Mouse (Mus musculus): Measurements from ENCODE around the gene Gclm.

The Gclm gene

DNA sequence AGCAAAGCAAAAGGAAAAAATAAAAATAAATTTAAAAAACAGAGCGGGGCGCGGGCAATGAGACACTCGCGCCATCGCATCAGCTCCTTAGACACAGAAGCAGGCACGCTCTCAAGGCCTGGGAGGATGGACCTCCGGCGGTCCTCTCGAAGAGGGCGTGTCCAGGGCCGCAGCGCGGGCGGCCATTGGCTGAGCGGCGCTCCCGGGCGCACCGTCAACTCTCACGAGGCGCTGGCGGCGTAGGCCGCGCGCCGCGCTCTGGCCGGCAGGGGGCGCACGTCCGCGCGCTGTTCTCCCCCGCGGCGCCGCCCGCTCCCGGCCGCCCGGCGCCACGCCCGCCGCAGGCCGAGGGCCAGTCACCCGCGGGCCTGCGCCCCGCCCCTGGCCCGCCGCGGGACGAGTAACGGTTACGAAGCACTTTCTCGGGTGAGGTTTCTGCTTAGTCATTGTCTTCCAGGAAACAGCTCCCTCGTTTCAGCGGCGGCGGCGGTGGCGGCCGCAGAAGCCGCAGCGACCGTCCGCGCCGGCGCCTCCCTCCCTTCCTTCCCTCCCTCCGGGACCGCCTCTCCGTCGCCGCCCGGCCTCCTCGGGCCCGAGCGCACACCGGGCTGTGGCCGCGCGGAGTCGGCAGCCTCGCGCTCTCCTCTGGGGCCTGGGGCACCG is at the start of gene Gclm:
TSS of gene Gclm (plus strand) at position 343 of the 663 bp plus-strand sequence.
- ATAC-seq (ENCODE audit: insufficient number of reproducible peaks, low FRiP score, low TSS enrichment), result peak; percentile 97

DNA sequence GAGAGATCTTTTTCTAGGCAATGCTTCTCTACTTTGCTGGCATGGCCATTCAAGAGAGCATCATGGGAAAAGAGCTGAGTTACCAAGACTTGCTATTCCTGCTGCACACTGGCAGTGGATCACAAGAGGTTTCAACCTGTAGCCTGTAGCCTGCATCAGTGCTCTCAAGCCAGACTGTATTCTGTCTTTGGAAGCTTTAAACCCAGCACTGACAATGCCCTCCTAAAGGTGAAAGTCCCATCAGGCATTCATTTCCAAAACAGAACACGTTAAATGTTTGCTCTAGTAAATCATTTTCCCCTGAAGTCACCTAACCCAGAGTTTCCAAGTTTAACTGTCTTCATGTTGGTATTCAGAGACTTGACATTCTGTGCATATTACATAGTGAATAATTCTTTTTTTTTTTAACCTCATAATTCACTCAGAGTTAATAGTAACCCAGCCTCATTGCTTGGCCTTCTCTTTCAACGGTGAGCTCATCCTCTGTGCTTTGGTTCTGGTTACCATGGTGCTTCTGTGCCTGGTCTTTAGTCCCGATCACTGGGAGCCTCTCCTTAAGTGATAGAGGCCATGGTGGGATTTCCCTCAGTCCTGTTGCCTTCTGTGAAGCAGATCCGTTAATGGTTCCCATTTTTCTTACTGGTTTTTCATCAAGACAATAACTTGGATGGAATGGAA is 48.6 kb upstream of the Gclm start:
- ATAC-seq (ENCODE audit: insufficient number of reproducible peaks, low FRiP score, low TSS enrichment), result no peak

DNA sequence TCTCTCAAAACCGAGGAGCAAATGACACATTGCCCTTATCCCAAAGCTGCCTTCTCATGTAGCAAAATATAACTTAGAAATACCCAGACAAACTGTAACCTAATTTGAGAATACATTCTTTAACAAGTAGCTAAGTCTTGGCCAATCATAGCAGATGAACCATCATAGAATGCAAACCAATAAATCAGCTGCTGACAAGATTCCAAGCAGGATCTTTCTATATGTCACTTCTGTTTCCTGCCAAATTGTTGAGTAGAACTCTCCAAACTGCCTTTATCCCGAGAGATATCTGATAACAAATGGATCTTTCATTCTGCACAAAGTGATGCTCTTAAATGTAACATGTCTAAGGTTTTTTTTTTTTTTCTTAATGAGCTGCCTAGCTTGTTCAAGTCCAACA is 46.8 kb upstream of the Gclm start:
- ATAC-seq (ENCODE audit: insufficient number of reproducible peaks, low FRiP score, low TSS enrichment), result no peak

DNA sequence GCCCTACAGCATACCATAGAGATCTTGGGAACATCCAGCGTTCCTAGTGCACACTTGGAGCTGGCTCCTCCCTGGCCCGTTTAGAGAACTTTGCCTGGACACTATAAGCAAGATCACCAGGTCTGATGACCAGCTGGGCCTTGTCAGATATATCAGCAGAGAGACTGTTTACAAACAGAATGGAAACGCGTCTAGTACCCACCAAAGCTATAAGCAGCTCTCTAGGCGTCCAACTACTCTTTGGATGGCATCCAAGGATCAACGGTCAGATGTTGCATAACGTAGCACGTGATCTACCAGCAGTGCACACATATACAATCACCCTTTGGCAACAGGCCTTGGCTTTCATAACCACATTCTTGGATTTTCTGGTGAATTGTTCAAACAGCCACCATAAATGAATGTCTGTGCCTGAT is 46.4 kb upstream of the Gclm start:
- no peak for ATAC-seq (ENCODE audit: insufficient number of reproducible peaks, low FRiP score, low TSS enrichment)

DNA sequence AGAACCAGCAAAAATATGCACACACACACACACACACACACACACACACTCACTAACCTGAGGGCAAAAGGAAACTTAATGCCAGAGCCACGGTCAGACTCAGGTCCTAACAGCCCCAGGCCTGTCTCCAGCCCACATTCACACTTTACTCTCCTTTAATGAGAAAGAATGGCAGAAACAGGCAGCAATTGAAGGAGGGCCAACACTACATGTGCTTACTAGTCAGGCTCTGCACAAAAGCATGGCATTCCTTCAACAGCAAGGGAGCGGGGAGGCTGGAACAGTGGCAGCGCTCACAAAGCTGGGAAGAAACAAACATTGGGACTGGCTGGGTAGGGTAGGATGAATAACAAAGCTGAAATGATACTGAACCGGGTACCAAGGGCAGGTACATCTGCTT is 45.8 kb upstream of the Gclm start:
- no peak for ATAC-seq (ENCODE audit: insufficient number of reproducible peaks, low FRiP score, low TSS enrichment)

DNA sequence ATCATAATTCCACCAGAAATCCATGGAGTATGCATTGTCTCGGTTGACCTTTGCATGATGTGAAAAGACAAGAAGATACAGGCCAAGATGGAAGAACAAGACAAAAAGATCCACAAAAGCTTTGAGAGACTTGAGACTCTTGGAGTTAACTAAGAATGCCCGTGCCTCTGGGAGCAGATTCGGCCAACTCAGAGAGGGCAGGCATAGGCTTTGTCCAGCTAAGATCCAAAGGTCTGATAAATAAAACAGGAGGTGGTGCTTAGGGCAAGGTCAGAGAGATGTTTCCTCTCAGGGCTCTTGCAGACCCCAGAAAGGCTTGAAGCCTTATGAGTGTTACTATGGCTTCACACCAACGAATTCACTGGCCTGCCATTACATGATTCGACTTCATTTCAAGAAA is 45.3 kb upstream of the Gclm start:
- no peak for ATAC-seq (ENCODE audit: insufficient number of reproducible peaks, low FRiP score, low TSS enrichment)

DNA sequence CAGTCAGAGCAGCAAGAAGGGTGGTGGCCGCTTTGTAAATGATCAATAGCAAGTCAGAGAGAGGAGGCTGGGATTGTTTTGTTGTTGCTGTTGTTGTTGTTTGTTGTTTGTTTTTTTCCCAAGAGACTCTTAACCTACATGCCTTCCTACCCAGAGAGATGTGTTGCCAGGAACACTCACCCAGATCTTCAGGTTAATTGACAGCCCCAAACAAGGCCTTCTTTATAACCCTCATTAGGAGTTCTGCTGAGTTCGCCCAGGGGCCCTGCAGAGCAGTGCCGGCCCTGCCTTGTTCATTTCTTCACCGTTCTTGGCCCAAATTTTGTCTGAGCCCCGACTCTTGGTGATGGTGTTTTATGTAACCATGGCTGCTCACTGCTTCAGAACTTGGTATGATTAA is 44.9 kb upstream of the Gclm start:
- no peak for ATAC-seq (ENCODE audit: insufficient number of reproducible peaks, low FRiP score, low TSS enrichment)

DNA sequence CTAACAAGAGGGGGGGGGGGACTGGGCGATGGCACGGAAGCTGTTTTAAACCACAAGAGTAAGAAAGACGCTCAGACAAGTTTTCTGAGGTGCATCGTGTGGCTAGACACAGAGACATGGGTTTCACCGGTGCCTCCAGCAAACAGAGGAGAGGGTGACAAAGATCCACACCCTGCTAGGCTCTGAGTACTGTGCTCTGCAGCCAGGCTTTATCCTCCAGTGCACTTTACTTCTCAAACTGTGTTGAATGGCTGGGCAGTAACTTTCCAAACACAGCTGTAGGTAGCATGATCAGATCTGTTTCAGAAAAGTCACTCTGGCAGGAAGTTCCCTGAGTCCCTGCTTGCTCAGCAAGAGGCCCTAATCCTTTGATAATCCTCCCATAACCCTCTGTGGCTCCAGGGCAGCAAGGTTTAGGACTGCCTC is 43.0 kb upstream of the Gclm start:
- ATAC-seq (ENCODE audit: insufficient number of reproducible peaks, low FRiP score, low TSS enrichment), result no peak

DNA sequence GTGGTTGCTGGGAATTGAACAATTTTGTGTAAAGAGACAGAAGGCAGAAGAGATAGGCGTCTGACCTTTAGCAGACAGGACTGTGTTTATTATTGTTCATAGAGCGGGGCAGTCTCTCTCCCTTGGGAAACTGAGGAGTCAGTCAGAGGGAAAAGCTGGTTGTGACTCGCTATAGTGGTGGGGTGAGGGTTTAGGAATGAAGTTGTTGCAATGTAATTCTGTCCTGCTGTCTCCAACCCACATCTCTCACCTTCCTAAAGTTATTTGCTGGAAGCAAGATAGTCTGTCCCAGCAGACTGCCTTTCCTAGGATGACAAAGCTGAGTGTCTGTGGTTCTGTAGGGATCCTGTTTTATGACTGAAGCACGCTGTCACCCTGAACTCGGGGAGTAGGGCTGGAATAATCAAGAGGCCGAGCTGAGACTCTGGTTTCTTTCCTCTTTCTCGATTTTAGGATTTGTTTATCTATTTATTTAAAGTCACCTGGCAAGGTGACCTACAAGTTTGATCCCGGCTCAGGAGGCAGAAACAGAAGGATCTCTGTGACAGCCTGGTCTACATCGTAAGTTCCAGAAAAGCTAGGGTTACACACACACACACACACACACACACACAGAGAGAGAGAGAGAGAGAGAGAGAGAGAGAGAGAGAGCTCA is 41.6 kb upstream of the Gclm start:
- ATAC-seq (ENCODE audit: insufficient number of reproducible peaks, low FRiP score, low TSS enrichment), result no peak

DNA sequence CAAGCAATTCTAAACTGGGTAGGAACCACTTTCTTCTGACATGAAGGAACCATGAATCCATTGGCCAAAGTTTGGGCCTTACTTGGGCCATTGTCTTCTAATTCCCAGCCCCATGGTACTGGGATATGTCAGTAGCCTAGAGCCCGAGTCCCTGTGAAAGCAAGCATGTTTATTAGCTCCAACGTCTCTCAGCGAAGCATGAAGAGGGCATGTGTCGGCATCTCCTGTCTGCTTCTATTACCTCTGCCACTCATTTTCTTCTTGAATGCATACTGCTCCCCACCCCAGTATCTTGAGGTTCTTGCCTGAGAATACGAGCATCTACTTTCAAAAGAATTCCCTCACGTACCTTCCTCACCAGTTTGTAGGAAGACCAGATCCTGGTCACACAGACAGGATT is 39.6 kb upstream of the Gclm start:
- ATAC-seq (ENCODE audit: insufficient number of reproducible peaks, low FRiP score, low TSS enrichment), result peak; percentile 3; the same call in 1 of the 2 replicates

DNA sequence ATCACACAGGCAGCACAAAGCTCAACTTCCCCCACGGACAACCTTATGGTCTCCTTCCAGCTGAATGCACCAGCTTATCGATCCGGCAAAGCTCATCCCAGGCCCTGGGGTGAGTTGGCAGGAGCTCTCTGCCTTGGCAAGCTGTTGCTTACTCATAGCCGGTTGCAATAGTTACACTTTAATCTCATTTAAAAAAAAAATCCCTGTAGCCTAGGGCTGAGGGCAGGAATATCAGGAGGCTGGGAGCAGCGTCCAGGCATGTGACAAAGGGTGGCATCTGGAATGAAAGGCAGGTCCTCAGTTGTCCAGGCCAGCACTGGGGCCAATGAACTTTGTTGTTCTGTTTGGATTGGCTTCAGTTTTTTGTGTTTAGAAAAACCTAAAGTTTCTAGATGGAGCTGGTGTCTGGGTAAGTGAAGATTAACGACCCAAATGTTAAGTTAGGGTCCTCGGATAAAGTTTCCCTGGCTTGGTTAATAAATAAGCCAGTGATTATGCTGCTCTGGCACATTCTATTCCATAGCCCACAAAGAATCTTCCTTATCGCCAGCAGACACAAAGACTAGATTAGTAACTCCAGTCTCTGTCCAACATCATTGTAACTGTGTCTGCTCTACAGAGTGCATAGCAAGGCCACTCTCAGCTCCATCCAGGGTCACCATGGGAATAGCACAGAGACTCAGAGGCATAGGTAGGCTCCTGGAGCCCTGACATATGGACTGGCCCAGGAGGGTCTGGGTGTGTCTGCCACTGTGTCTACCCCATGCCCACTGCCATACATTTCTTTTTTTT is 38.9 kb upstream of the Gclm start:
- ATAC-seq (ENCODE audit: insufficient number of reproducible peaks, low FRiP score, low TSS enrichment), result peak; percentile 84

DNA sequence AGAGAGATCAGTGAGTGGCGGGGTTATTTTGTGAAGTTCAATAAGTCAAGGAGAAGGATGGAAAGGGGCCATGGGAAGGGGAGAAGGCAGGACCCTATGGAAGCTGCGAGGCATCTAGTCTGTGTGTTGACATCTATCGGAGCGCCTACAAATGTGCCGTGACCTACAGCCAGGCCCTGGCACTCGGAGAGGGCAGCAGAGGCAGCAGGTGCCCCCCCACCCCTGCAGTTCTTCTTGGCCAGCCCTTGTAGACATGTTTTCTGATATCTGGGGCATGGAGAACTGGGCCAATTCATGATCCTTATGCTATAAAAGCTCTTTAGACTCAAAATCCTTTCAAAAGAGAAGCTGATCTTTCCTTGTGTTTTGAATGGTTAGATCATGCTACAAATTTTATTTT is 37.6 kb upstream of the Gclm start:
- ATAC-seq (ENCODE audit: insufficient number of reproducible peaks, low FRiP score, low TSS enrichment), result peak; percentile 78

DNA sequence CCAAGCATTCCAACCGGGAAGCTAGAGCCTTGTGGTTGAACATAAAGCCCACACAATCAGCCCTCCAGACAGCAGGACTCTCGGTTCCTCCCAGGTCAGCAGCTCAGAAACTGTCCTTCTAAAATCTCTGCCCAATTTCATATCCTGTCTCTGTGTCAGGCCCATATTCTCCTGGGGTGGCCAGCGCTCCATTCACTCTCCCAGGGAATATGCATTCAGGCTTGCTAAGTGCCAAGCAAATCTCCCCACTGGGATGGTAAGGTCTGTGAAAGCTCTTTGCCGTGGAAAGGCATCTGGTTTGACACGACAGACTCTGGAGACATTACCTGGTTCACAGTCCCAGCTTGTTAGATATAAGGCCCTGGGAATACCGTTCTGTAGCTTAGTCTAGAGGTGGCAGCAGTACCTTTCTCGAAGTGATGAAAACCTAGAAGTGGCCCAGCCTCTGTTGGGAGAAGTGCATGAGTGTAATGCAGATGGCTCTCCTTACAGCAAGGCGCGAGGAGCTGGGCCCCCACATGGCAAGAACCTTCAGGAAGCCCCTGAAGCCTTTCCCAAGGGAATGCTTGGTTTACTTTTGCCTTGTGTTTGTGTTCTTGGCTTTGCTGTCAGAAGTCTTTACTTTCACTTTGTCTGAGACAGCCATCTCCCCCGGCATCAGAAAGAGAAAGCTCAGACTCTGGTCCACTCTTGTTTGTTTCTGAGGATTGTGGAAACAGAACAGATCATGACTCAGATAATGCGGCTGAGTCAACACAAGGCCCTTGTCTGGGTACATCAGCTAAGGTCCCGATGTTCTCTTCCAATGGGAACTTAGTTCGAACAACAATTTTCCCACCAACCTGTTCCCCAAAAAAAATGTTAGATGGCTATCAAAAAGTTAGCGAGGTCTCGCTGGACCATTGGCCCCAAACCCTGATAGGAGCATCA is 36.8 kb upstream of the Gclm start:
- ATAC-seq (ENCODE audit: insufficient number of reproducible peaks, low FRiP score, low TSS enrichment), result 0 out of 2 replicates have a peak, but pooled peaks have one; percentile 16

DNA sequence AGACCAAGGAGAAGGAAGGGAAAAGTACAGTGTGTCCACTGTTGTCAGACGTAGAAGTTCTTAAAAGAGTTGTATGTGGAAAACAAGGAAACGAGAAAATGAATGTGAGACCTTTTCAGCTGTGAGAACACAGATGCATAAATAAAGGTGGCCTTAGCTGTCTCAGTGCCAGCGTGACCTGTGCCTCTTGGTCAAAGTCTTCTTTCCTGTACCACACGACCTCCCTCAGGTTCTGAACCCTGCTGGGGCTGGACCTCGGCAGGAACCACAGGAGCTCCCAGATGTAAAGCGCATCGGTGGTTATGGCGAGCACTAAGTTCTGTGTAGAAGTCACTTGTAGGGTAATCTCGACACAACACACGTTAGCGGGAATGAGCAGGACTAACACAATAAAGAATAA is 35.8 kb upstream of the Gclm start:
- no peak for ATAC-seq (ENCODE audit: insufficient number of reproducible peaks, low FRiP score, low TSS enrichment)

DNA sequence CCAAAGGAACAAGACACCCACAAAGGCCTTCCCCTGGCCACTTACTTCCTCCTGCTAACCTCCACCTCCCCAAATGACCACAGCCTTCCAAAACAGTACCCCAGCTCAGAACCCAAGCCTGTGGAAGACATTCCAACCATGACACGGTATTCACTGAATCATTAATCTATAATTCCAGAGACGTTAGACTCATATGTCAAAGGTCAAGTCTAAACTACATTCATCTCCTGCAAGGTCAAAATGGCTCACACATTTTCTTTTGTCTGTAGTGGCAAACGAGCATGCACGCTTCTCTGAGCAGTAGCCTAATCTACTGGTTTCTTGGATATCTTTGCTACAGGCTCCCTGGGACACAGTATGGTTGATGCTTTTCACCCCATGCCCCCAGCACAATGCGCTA is 34.9 kb upstream of the Gclm start:
- no peak for ATAC-seq (ENCODE audit: insufficient number of reproducible peaks, low FRiP score, low TSS enrichment)

DNA sequence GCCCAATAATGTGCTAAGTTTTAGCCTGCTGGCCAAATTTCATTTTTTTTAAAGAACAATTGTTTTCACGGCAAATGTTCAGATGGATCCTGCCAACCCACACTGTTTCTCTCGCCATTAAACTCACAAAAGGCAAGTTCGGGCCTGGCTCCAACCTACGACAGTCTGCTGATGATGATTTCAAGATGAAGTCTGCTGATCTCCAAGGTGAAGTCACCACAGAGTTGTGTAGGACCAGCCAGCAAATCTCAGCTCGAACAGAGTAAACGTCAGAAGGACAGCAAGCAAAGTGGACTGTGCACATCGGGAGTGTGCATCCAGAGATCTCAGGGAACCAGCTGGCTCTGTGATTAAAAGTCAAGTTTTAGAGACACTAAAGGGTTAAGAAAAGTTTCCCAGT is 34.5 kb upstream of the Gclm start:
- ATAC-seq (ENCODE audit: insufficient number of reproducible peaks, low FRiP score, low TSS enrichment), result no peak

DNA sequence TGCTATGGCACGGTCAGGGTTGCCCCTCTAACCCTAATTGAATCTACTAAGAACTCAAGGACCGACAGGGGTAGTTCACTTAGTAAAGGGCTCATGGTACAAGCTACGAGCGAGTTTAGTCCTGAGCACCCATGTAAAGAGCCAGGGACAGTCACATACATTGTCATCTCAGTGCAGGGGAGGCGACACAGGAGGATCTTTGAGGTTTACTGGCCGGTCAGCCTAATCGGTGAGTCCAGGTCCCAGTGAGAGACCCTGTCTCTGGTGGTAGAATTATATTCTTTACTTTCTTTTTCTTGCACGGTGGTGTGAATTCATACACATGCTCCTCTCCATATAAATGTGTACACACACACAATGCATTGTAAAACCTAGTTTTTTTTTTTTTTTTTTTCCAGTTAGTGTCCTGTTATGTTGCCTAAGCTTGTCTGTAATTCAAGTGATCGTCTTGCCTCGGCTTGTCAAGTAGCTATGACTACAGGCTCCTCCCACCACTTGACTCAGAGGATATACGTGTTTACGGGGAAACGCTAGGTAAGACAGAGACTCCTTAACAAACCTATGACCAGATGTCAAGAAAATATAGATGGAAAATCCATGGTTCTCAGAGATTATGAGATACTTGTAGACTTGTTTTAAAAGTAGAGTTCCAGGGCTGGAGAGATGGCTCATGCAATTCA is 33.8 kb upstream of the Gclm start:
- ATAC-seq (ENCODE audit: insufficient number of reproducible peaks, low FRiP score, low TSS enrichment), result no peak

DNA sequence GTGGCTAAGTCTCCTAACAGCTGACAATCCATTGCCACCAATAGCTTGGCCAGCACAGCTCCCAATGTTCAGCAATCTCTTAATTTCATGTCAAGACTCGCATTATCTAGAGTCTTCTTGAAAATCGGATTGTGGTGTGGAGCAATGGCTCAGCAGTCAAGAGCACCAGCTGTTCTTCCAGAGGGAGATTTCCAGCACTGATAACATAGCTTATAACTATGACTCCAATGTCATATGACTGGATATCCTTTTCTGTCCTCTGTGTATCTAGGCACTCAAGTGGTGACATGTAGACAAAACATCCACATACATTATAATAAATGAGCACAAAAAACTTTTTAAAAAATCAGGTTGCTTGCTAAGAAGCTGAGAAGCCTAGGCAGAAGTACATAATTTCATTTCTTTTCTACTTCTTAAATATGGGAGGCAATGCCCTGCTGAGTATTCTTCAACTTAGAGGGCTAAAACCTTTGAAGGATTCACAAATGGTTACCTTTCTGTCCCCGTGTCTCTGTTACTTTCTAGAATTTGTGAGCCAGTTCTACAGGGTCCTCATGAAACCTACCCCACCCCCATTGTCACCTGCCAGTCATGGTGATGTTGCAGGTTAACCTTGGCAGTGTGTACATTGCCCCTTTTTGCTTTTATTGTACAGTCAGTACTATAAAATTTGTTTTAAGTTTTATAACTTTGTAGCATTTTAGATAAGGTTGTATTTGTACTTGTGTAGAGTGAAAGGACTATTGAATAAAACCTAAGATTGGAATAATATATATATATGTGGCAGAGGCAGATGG is 23.9 kb upstream of the Gclm start:
- no peak for ATAC-seq (ENCODE audit: insufficient number of reproducible peaks, low FRiP score, low TSS enrichment)

Data from cerebellum, adult (tissue).